Mouse (Mus musculus) CH12.LX (cell line): ENCODE measurements at regions not wholly inside any gene's neighbourhood (a gene's known extent, or its start where the extent isn't known, plus 50 kb on each side); places are given as distances from the start of the nearest gene placed in this dataset.
"Not testable (repeated sequence)": the region's sequence is repeated elsewhere in the genome, so short reads cannot be mapped to it uniquely, and the experiment has no call there.

ENCODE experiments used
- DNase-seq: peaks from one replicate; pipeline ENCODE4 v3.0.0-alpha.2; 2013; ENCODE audit errors: extremely low read depth
- H3K27ac ChIP-seq: 2 replicates; pipeline ENCODE4 v1.5.1; 2012; ENCODE audit warnings: low read depth, mild to moderate bottlenecking, control low read depth, moderate library complexity; ENCODE audit not compliant: insufficient read depth
- H3K27me3 ChIP-seq: replicated peaks from 2 replicates; pipeline ENCODE3; 2012; ENCODE audit warnings: inconsistent platforms
- H3K36me3 ChIP-seq, 2 experiments: replicated peaks in 1 of 2; 2 replicates each; pipeline versions ENCODE3 to v1.6.1; 2012; ENCODE audit warnings: inconsistent platforms in 1 of 2, low read length in 1 of 2, mild to moderate bottlenecking in 1 of 2, mixed read lengths in 1 of 2, moderate library complexity in 1 of 2; ENCODE audit not compliant: control insufficient read depth in 1 of 2, insufficient read depth in 1 of 2
- H3K4me1 ChIP-seq, 2 experiments: 2 replicates each; pipeline ENCODE4 v1.6.1; 2012; ENCODE audit warnings: inconsistent platforms in 1 of 2, moderate library complexity in 1 of 2; ENCODE audit not compliant: insufficient read depth in 2 of 2, control insufficient read depth in 1 of 2
- H3K4me2 ChIP-seq: 2 replicates; pipeline ENCODE4 v1.6.1; 2012; ENCODE audit warnings: low read depth, mild to moderate bottlenecking, control low read depth; ENCODE audit not compliant: poor library complexity, insufficient read depth, severe bottlenecking
- H3K4me3 ChIP-seq, 3 experiments: fragments of 150-350 bp in 1 of 3; sonication (generic) in 1 of 3; replicated peaks in 1 of 3; 2 replicates each; pipeline versions ENCODE3 to v1.5.1; 2011 to 2012; ENCODE audit warnings: low read depth in 2 of 3, low read length in 2 of 3, mild to moderate bottlenecking in 2 of 3, moderate library complexity in 2 of 3, control low read depth in 1 of 3, improper control_type of control experiment in 1 of 3, inconsistent platforms in 1 of 3, mixed read lengths in 1 of 3; ENCODE audit not compliant: poor library complexity in 1 of 3
- H3K79me2 ChIP-seq: replicated peaks from 2 replicates; pipeline ENCODE4 v1.6.1; 2012; ENCODE audit warnings: mild to moderate bottlenecking, moderate library complexity; ENCODE audit not compliant: control insufficient read depth, poor library complexity, insufficient read depth, severe bottlenecking; ENCODE audit errors: extremely low read depth
- H3K9ac ChIP-seq: 2 replicates; pipeline ENCODE4 v1.6.1; 2012; ENCODE audit warnings: low read depth, mild to moderate bottlenecking, control low read depth, moderate library complexity; ENCODE audit not compliant: insufficient read depth
- H3K9me3 ChIP-seq: replicated peaks from 2 replicates; pipeline ENCODE3; 2012; ENCODE audit warnings: low read length, inconsistent platforms, mixed read lengths
- CHD1 ChIP-seq: IDR thresholded peaks from 2 replicates; pipeline ENCODE4 v1.6.1; 2012; ENCODE audit warnings: low read depth, low read length, improper control_type of control experiment, inconsistent platforms
- ELF1 ChIP-seq: IDR thresholded peaks from 2 replicates; pipeline ENCODE4 v1.6.1; 2014; ENCODE audit warnings: low read depth, mild to moderate bottlenecking, inconsistent platforms, low read length, improper control_type of control experiment
- GABPA ChIP-seq: IDR thresholded peaks from 2 replicates; pipeline ENCODE4 v1.6.1; 2012; ENCODE audit warnings: low read depth, low read length, improper control_type of control experiment, inconsistent platforms; ENCODE audit not compliant: insufficient replicate concordance
- MAFK ChIP-seq: IDR thresholded peaks from 2 replicates; pipeline ENCODE4 v1.6.1; 2011; ENCODE audit warnings: low read length, improper control_type of control experiment; ENCODE audit not compliant: insufficient replicate concordance
- MAZ ChIP-seq: IDR thresholded peaks from 2 replicates; pipeline ENCODE4 v1.6.1; 2012; ENCODE audit warnings: low read depth, mild to moderate bottlenecking, inconsistent platforms, low read length, improper control_type of control experiment, moderate library complexity
- MEF2A ChIP-seq: IDR thresholded peaks from 2 replicates; pipeline ENCODE4 v1.6.1; 2014; ENCODE audit warnings: low read depth, mild to moderate bottlenecking, inconsistent platforms, low read length, improper control_type of control experiment, borderline replicate concordance
- NRF1 ChIP-seq: IDR thresholded peaks from 2 replicates; pipeline ENCODE4 v1.6.1; 2014; ENCODE audit warnings: low read depth, mild to moderate bottlenecking, inconsistent platforms, low read length, improper control_type of control experiment, moderate library complexity
- SMC3 ChIP-seq: IDR thresholded peaks from 2 replicates; pipeline ENCODE4 v1.6.1; 2011; ENCODE audit warnings: low read depth, low read length, improper control_type of control experiment
- USF1 ChIP-seq: IDR thresholded peaks from 2 replicates; pipeline ENCODE4 v1.6.1; 2014; ENCODE audit warnings: low read depth, mild to moderate bottlenecking, inconsistent platforms, low read length, improper control_type of control experiment
- USF2 ChIP-seq: conservative IDR thresholded peaks from 2 replicates; pipeline ENCODE4 v1.6.1; 2011; ENCODE audit warnings: low read depth, low read length, improper control_type of control experiment
- ZC3H11A ChIP-seq: IDR thresholded peaks from 2 replicates; pipeline ENCODE4 v1.6.1; 2012; ENCODE audit warnings: low read depth, mild to moderate bottlenecking, inconsistent platforms, low read length, improper control_type of control experiment
- dilution Hi-C: fragments of 300-500 bp; cut with MboI; formaldehyde crosslinking; loops from 2 replicates; pipeline ENCODE4 v1.14.3; 2020; ENCODE audit warnings: low sequenced_read_pairs; ENCODE audit not compliant: extremely low pct_unique_long_range_greater_than_20kb, extremely low pct_ligation_motif_present
- in situ Hi-C: fragments of 300-500 bp; cut with MboI; formaldehyde crosslinking; loops from 3 replicates; pipeline ENCODE4 v1.14.3; 2019; ENCODE audit warnings: low sequenced_read_pairs, low pct_ligation_motif_present, low pct_unique_long_range_greater_than_20kb, mixed read lengths

GRCm38 (mm10) chr3:16533643-16534042 is 527.4 kb upstream of the Gm5150 start:
- Histone ChIP-seq H3K79me2 (no peaks in the 10 kb centered on the region), H3K9me3 (no peaks in the 10 kb centered on the region), H3K9ac (no peak overlapping the region), H3K27me3 (no peaks in the 10 kb centered on the region), H3K27ac (no peak overlapping the region), H3K4me3 (no peak overlapping the region), H3K4me1 (no peaks in the 10 kb centered on the region), H3K36me3 (no peaks in the 10 kb centered on the region), H3K4me2 (no peak overlapping the region)
- dilution Hi-C loops, result no loop called here
- TF ChIP-seq MAZ, result no peak
- no peak for TF ChIP-seq SMC3
- no peak for TF ChIP-seq USF2
- DNase-seq, result no peak
- in situ Hi-C loops, result no loop called here

- H3K79me2 ChIP-seq, H3K27ac ChIP-seq, H3K9ac ChIP-seq, H3K4me3 ChIP-seq, H3K9me3 ChIP-seq, in situ Hi-C loops, DNase-seq, H3K27me3 ChIP-seq, H3K4me2 ChIP-seq, dilution Hi-C loops, H3K4me1 ChIP-seq, H3K36me3 ChIP-seq: not testable (repeated sequence)
These were observed 521.3 kb upstream of the Gm5150 start for GRCm38 (mm10) chr3:16527511-16527910.

- dilution Hi-C loops, in situ Hi-C loops: not testable (repeated sequence)
These were observed 482.2 kb upstream of the Gm5150 start for GRCm38 (mm10) chr3:16488431-16488830.

GRCm38 (mm10) chr3:16482750-16483149 is 476.5 kb upstream of the Gm5150 start:
- TF ChIP-seq USF1 (no peak), MAZ (no peak), GABPA (no peak), NRF1 (no peak), MEF2A (no peak), ZC3H11A (no peak), ELF1 (no peak), CHD1 (no peak), MAFK (no peak)
- TF ChIP-seq, all 38 proteins: peak for 0
- Histone ChIP-seq H3K9me3 (no peaks in the 10 kb centered on the region), H3K4me1 (no peaks in the 10 kb centered on the region), H3K4me3 (no peak overlapping the region), H3K79me2 (no peaks in the 10 kb centered on the region), H3K27ac (no peak overlapping the region), H3K27me3 (no peaks in the 10 kb centered on the region), H3K4me2 (no peak overlapping the region), H3K9ac (no peak overlapping the region), H3K36me3 (no peaks in the 10 kb centered on the region)
- in situ Hi-C loops, result no loop called here
- DNase-seq, result no peak
- dilution Hi-C loops, result no loop called here

More at GRCm38 (mm10) chr3:16488431-16488830, 482.2 kb upstream of the Gm5150 start:
- not testable (repeated sequence) for H3K27me3 ChIP-seq, H3K36me3 ChIP-seq, H3K4me2 ChIP-seq, DNase-seq, H3K27ac ChIP-seq, H3K9ac ChIP-seq, H3K9me3 ChIP-seq, H3K4me1 ChIP-seq, H3K79me2 ChIP-seq, H3K4me3 ChIP-seq
